Mouse (Mus musculus) layer of hippocampus, postnatal 36 days (tissue): ENCODE data around the gene Pomt2. TPM values are rescaled to one million over a fixed set of nuclear protein-coding genes. Genes with fewer than 3 reads are reported as not detected.

Experiments used
- total RNA-seq, 2 experiments: library from RNA; stranded (reverse); gene quantifications; 2 replicates each; pipeline ENCODE4 v1.2.3; 2021

The Pomt2 gene
- total RNA-seq, 2 experiments from 2014 or later = 17.5 TPM

Other genes with a start within 250 kb of the Pomt2 start
- 10 to 100 TPM; 66.6 to 72.9 TPM for gene Cipc, start 200.9 kb downstream of the Pomt2 start, total RNA-seq
- gene Zdhhc22, start 157.5 kb downstream of the Pomt2 start, total RNA-seq = 10 to 100 TPM in 1 of 2 experiments, 1 to 10 TPM in 1; 6.8 to 10.6 TPM
- gene Tmem63c, start 126.6 kb downstream of the Pomt2 start, total RNA-seq = 10 to 100 TPM; 36.2 to 36.4 TPM
- gene Ngb, start 45.4 kb downstream of the Pomt2 start, total RNA-seq = 1 to 10 TPM; 2.5 TPM
- 10 to 100 TPM; 47.3 to 48.1 TPM for gene Gstz1, start 803 bp downstream of the Pomt2 start, total RNA-seq
- gene Samd15, start 51.8 kb upstream of the Pomt2 start, total RNA-seq = 1 to 10 TPM; 2.7 to 2.9 TPM
- 10 to 100 TPM; 29.4 to 30.4 TPM for gene Tmed8, start 52.5 kb upstream of the Pomt2 start, total RNA-seq
- 1 to 10 TPM; 2.6 to 3.7 TPM for gene Noxred1, start 90.8 kb upstream of the Pomt2 start, total RNA-seq
- 10 to 100 TPM; 52.3 to 60.7 TPM for gene Vipas39, start 118.3 kb upstream of the Pomt2 start, total RNA-seq
- 100 to 1,000 TPM; 198 to 207 TPM for gene Ahsa1, start 118.5 kb upstream of the Pomt2 start, total RNA-seq
- under 1 TPM in 1 of 2 experiments, not detected in 1; 0.42 TPM for gene Ism2, start 151.7 kb upstream of the Pomt2 start, total RNA-seq
- 10 to 100 TPM; 29.2 to 32.8 TPM for gene Sptlc2, start 240.4 kb upstream of the Pomt2 start, total RNA-seq